Mouse (Mus musculus) spleen, adult 2 months (tissue): Measurements from ENCODE around the gene St3gal5. TPM values are rescaled to one million over a fixed set of nuclear protein-coding genes. Genes with fewer than 3 reads are reported as not detected.

Experiments used
- DNase-seq, 2 experiments: peaks; one replicate each; pipeline versions ENCODE4 v3.0.0 to v3.0.0-alpha.2; 2012 to 2021; ENCODE audit warnings: low spot score in 2 of 2, low read depth in 1 of 2
- H3K27ac ChIP-seq: fragments of 200-500 bp; 2 replicates; pipeline ENCODE4 v1.5.1; 2012; ENCODE audit warnings: low read length, inconsistent platforms; ENCODE audit not compliant: insufficient read depth
- H3K27me3 ChIP-seq: fragments of 200-500 bp; 2 replicates; pipeline ENCODE4 v1.6.1; 2012; ENCODE audit warnings: mild to moderate bottlenecking, moderate library complexity, low read length, inconsistent platforms; ENCODE audit not compliant: control insufficient read depth, insufficient read depth
- H3K36me3 ChIP-seq: fragments of 200-500 bp; 2 replicates; pipeline ENCODE4 v1.6.1; 2012; ENCODE audit warnings: mild to moderate bottlenecking, low read length, inconsistent platforms; ENCODE audit not compliant: control insufficient read depth, insufficient read depth
- H3K4me1 ChIP-seq: fragments of 200-500 bp; 2 replicates; pipeline ENCODE4 v1.6.1; 2011; ENCODE audit warnings: inconsistent platforms; ENCODE audit not compliant: control insufficient read depth, insufficient read depth, insufficient read length
- H3K4me3 ChIP-seq: fragments of 200-500 bp; 2 replicates; pipeline ENCODE4 v1.5.1; 2011; ENCODE audit warnings: mild to moderate bottlenecking, inconsistent platforms; ENCODE audit not compliant: insufficient read depth, insufficient read length; ENCODE audit errors: extremely low read depth
- CTCF ChIP-seq: fragments of 200-500 bp; IDR thresholded peaks from 2 replicates; pipeline ENCODE4 v1.5.1; 2011; ENCODE audit warnings: mild to moderate bottlenecking, inconsistent platforms; ENCODE audit not compliant: insufficient read depth, insufficient read length, insufficient replicate concordance; ENCODE audit errors: extremely low read depth
- POLR2A ChIP-seq: fragments of 200-500 bp; IDR thresholded peaks from 2 replicates; pipeline ENCODE4 v1.6.1; 2011; ENCODE audit warnings: low read depth, low read length, inconsistent platforms
- WGBS: fragments of 180-500 bp; shearing (Covaris S2); methylation state at CpG from one replicate; pipeline ENCODE4 v1.1.7; 2018; 5-methylcytosine and 5-hydroxymethylcytosine counted together
- polyA plus RNA-seq: library from polyadenylated mRNA; depleted of rRNA; stranded (reverse); fragments of >200 nt; gene quantifications from 2 replicates; pipeline ENCODE4 v1.2.3, GENCODE M21; 2012

Gene St3gal5
- polyA plus RNA-seq, 1 experiment = 48.1 TPM

GRCm38 (mm10) chr6:72175419-72175818 is 78.0 kb downstream of the St3gal5 start:
- no peak overlapping the region for H3K4me3 ChIP-seq
- H3K27me3 ChIP-seq = no peaks in the 10 kb centered on the region
- TF ChIP-seq CTCF (no peak), POLR2A (no peak)
- DNase-seq = no peak
- WGBS = 86% methylated on average over 3 of the region's 3 CpGs
- H3K4me1 ChIP-seq = no peaks in the 10 kb centered on the region
- no peaks in the 10 kb centered on the region for H3K36me3 ChIP-seq
- H3K27ac ChIP-seq = no peak overlapping the region

- 91% methylated on average over 5 of the region's 5 CpGs for WGBS
- Histone ChIP-seq H3K27ac (no peak overlapping the region), H3K4me1 (no peaks in the 10 kb centered on the region), H3K27me3 (no peaks in the 10 kb centered on the region), H3K4me3 (no peak overlapping the region), H3K36me3 (no peaks in the 10 kb centered on the region)
- TF ChIP-seq CTCF = no peak
- no peak for TF ChIP-seq POLR2A
- no peak for DNase-seq
Measured at GRCm38 (mm10) chr6:72176004-72176403, 78.6 kb downstream of the St3gal5 start.

GRCm38 (mm10) chr6:72177417-72177816 is 80.0 kb downstream of the St3gal5 start:
- H3K4me3 ChIP-seq = no peak overlapping the region
- H3K27ac ChIP-seq = no peak overlapping the region
- H3K27me3 ChIP-seq = no peaks in the 10 kb centered on the region
- 80% methylated on average over 3 of the region's 3 CpGs for WGBS
- no peak for DNase-seq
- TF ChIP-seq CTCF = no peak
- TF ChIP-seq POLR2A = no peak
- no peaks in the 10 kb centered on the region for H3K36me3 ChIP-seq
- H3K4me1 ChIP-seq = no peaks in the 10 kb centered on the region

- Histone ChIP-seq H3K36me3 (no peaks in the 10 kb centered on the region), H3K27ac (no peak overlapping the region), H3K27me3 (no peaks in the 10 kb centered on the region), H3K4me1 (no peaks in the 10 kb centered on the region), H3K4me3 (no peak overlapping the region)
- TF ChIP-seq POLR2A = no peak
- TF ChIP-seq CTCF = no peak
- WGBS = 92% methylated on average over 3 of the region's 3 CpGs
- DNase-seq = no peak
Measured at GRCm38 (mm10) chr6:72179006-72179405, 81.6 kb downstream of the St3gal5 start.

GRCm38 (mm10) chr6:72179562-72180502 is 82.4 kb downstream of the St3gal5 start:
- no peaks in the 10 kb centered on the region for H3K27me3 ChIP-seq
- no peak for TF ChIP-seq CTCF
- TF ChIP-seq POLR2A = no peak
- H3K36me3 ChIP-seq = no peaks in the 10 kb centered on the region
- no peak overlapping the region for H3K27ac ChIP-seq
- H3K4me1 ChIP-seq = no peaks in the 10 kb centered on the region
- H3K4me3 ChIP-seq = no peak overlapping the region
- DNase-seq = no peak
- 92% methylated on average over 12 of the region's 12 CpGs for WGBS

- Histone ChIP-seq H3K4me1 (no peaks in the 10 kb centered on the region), H3K36me3 (no peaks in the 10 kb centered on the region), H3K27ac (no peak overlapping the region), H3K4me3 (no peak overlapping the region), H3K27me3 (peaks cover 3% of the 10 kb centered on the region; the same call in 1 of the 2 replicates)
- DNase-seq = no peak
- TF ChIP-seq CTCF (no peak), POLR2A (no peak)
- 89% methylated on average over 5 of the region's 5 CpGs for WGBS
Measured at GRCm38 (mm10) chr6:72184576-72184975, 87.2 kb downstream of the St3gal5 start.

- no peaks in the 10 kb centered on the region for H3K4me1 ChIP-seq
- peaks cover 3% of the 10 kb centered on the region; the same call in 1 of the 2 replicates for H3K27me3 ChIP-seq
Measured at GRCm38 (mm10) chr6:72185893-72186490, 88.6 kb downstream of the St3gal5 start.

More at GRCm38 (mm10) chr6:72185893-72186490, 88.6 kb downstream of the St3gal5 start:
- DNase-seq = peak; percentile 30 to 62
- H3K36me3 ChIP-seq = no peaks in the 10 kb centered on the region
- TF ChIP-seq CTCF (peak; percentile 94), POLR2A (no peak)
- no peak overlapping the region for H3K27ac ChIP-seq
- no peak overlapping the region for H3K4me3 ChIP-seq
- 7% methylated on average over 6 of the region's 6 CpGs for WGBS
